Mouse (Mus musculus): ENCODE data around the gene Fgfbp3. TPM values are rescaled to one million over a fixed set of nuclear protein-coding genes. Genes with fewer than 3 reads are reported as not detected.
"Not testable (repeated sequence)": the region's sequence is repeated elsewhere in the genome, so short reads cannot be mapped to it uniquely, and the experiment has no call there.

Gene Fgfbp3
- polyA plus RNA-seq, 1 experiment from 2014 or later: 25.1 TPM

DNA sequence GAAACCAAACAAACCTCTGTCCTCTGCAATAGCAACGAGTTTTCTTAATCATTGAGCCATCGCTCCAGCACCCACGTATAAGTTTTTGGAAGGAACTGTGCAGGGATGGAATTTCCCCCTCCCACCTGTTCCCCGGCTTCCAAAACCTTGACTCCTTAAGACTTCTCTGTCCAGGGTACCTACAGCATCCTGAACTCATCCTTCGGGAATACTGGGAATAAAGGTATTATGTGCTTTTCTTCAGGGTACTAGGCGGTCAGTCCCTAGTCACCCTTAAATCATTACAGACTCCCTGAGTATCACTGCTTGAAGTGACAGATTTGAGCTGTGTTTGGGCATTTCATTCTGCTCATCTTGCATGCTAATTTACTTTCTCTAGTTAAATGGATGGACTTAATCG is 16.0 kb downstream of the Fgfbp3 start:
- peaks cover 22% of the 10 kb centered on the region for H3K4me1 ChIP-seq (replicated peaks)
- no peak for DNase-seq (ENCODE audit: low spot score)
- 45% methylated on average over 7 of the region's 7 CpGs for WGBS
- peak overlapping the region; percentile 91 for H3K27ac ChIP-seq
- H3K36me3 ChIP-seq: no peaks in the 10 kb centered on the region
- 0 out of 2 replicates have a peak, but pooled peaks cover 5% of the 10 kb centered on the region for H3K9me3 ChIP-seq
- H3K4me3 ChIP-seq: peak overlapping the region; percentile 59
- H3K27me3 ChIP-seq (ENCODE audit: insufficient read depth, poor library complexity, severe bottlenecking): no peaks in the 10 kb centered on the region

DNA sequence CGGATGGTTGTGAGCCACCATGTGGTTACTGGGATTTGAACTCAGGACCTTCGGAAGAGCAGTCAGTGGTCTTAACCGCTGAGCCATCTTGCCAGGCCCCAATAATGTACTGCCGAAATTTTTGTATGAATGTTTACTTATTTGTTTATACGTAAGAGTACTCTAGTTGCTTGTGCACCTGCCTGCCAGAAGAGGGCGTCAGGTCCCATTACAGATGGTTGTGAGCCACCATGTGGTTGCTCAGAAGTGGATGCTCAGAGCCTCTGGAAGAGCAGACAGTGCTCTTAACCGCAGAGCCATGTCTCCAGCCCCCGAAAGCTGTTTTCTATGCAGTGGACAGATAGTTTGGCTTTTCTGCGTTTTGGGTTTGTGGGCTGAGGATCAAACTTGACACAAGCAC is 21.6 kb downstream of the Fgfbp3 start:
- H3K27me3 ChIP-seq (ENCODE audit: insufficient read depth, poor library complexity, severe bottlenecking): no peaks in the 10 kb centered on the region
- DNase-seq (ENCODE audit: low spot score): peak; percentile 47
- H3K27ac ChIP-seq: peak overlapping the region; percentile 35; the same call in 1 of the 2 replicates
- H3K4me1 ChIP-seq (replicated peaks): peaks cover 30% of the 10 kb centered on the region
- H3K36me3 ChIP-seq: peaks cover 23% of the 10 kb centered on the region
- 44% methylated on average over 9 of the region's 9 CpGs for WGBS
- no peak overlapping the region for H3K4me3 ChIP-seq
- no peaks in the 10 kb centered on the region for H3K9me3 ChIP-seq

DNA sequence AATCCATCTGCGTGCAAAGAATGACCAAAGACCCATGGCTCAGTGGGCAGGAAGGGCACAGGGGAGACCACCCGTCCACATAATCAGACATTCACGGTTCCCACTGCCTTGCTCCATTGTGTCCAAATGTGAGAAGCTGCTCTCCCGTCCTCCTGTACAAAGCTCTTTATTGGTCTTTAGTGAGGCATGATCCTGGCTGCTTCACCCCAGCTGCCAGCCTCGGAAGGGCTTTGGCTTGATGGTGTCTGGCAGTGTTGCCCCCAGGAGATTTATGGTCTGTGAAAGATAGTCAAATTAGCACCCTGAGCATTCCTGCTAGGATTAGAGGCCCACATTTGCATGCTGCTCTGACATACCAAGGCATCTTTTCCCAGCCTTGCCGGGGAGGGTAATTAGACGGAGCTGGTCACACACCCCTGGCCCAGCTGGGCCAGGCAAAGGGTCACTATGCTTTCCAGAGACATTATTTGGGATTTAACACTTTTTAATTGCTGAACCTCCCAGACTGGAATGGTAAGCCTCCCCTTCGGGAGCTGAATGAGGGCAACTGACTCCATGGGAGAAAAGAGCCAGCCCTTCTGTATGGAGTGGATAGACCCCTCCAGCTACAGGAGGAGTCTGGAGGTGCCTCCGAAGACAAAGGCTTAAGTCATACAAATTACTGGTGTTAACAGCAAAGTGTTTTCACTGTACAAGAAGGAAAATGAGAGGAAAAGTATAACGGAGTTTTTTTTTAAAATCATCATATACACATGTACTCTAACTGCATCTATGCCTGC is 22.4 kb downstream of the Fgfbp3 start:
- peak; percentile 68 for DNase-seq (ENCODE audit: low spot score)
- Histone ChIP-seq H3K27ac (peak overlapping the region; percentile 83), H3K4me3 (peak overlapping the region; percentile 16; the same call in 1 of the 2 replicates), H3K36me3 (peaks cover 31% of the 10 kb centered on the region), H3K9me3 (no peaks in the 10 kb centered on the region), H3K4me1 (replicated peaks) (peaks cover 30% of the 10 kb centered on the region), H3K27me3 (ENCODE audit: insufficient read depth, poor library complexity, severe bottlenecking) (no peaks in the 10 kb centered on the region)
- WGBS: 13% methylated on average over 10 of the region's 10 CpGs

DNA sequence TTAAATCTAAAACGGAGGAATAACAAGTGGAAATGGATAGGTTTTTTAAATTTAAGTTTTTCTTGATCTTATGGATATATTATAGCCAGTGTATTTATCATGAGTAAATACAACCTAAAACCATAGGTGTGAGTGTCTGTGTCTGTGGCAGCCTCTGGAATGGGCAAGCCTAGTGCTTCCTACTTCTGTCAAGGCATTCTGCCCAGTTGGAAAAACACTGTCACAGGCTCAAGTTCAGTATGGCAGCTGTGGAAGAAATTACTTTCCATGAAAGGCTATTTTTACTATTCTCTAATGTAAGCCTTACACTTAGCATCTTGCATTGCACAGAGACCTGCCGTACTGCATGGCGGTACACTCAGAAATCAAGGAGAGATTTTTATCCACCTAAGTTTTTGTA is 27.7 kb downstream of the Fgfbp3 start:
- WGBS: 96% methylated on average over 3 of the region's 3 CpGs
- Histone ChIP-seq H3K27ac (no peak overlapping the region), H3K4me3 (no peak overlapping the region), H3K4me1 (replicated peaks) (peaks cover 18% of the 10 kb centered on the region), H3K36me3 (peaks cover 83% of the 10 kb centered on the region), H3K27me3 (ENCODE audit: insufficient read depth, poor library complexity, severe bottlenecking) (no peaks in the 10 kb centered on the region), H3K9me3 (no peaks in the 10 kb centered on the region)
- DNase-seq (ENCODE audit: low spot score): no peak

DNA sequence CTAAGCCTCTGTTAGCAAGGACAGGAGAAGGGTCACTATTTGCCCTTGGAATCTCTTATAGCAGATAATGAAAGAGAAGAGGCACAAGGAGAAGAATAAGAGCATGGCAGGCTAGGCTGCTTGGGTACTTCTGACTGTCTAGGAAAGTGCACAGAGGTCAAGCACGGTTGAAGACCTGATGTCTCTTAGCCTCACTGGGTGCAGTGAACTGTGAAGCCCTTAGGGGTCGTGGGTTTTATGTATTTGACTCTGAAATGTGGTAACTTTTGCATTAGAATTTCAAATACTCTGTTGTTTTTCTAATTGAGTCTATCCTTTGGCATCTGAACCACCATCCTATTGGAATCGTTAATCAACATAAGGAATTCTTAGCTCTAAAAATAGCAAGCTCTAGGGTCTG is 31.7 kb downstream of the Fgfbp3 start:
- DNase-seq (ENCODE audit: low spot score): no peak
- Histone ChIP-seq H3K4me3 (no peak overlapping the region), H3K9me3 (no peaks in the 10 kb centered on the region), H3K27ac (no peak overlapping the region), H3K27me3 (ENCODE audit: insufficient read depth, poor library complexity, severe bottlenecking) (no peaks in the 10 kb centered on the region), H3K36me3 (peaks cover 99% of the 10 kb centered on the region), H3K4me1 (replicated peaks) (0 out of 2 replicates have a peak, but pooled peaks cover 4% of the 10 kb centered on the region)
- 51% methylated on average over 3 of the region's 3 CpGs for WGBS

DNA sequence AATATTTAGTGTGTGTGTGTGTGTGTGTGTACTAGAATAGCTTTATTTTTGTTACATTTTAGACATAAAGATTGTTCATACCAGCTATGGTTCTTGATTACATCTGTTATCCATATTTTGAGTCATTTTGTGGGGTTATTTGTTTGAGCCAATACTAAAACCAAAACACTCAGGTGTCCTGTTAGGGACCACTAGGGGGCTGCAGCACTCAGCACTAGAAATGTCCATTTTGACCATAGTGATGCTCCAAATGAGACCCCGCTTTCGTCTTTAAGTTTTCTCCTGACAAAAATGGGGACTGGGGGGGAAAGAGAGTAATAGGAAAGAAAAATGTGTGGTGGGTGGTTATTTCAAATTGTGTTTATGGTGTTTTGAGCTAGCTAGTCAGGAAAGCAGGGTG is 33.1 kb downstream of the Fgfbp3 start:
- WGBS: 86% methylated on average over 2 of the region's 2 CpGs
- H3K9me3 ChIP-seq: no peaks in the 10 kb centered on the region
- H3K4me1 ChIP-seq (replicated peaks): 0 out of 2 replicates have a peak, but pooled peaks cover 4% of the 10 kb centered on the region
- H3K36me3 ChIP-seq: peaks cover 99% of the 10 kb centered on the region
- DNase-seq (ENCODE audit: low spot score): no peak
- no peaks in the 10 kb centered on the region for H3K27me3 ChIP-seq (ENCODE audit: insufficient read depth, poor library complexity, severe bottlenecking)
- H3K4me3 ChIP-seq: no peak overlapping the region
- H3K27ac ChIP-seq: no peak overlapping the region

DNA sequence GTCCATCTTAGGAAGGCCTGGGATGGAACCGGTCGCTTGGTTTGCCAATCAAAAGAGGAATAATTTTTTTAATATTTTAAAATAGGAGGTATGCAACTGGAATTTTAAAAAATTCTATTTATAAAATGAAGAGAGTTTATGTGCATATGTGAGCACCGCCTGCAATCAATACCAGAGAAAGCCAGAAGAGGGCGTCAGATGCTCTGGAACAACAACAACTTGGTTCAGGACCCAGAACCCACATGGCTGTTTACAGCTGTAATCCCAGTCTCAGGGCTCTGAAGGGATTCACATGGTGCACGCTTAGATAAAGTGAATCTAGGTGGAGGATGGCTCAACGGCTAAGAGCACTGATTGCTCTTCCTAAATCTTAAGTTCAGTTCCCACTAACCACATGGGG is 36.3 kb downstream of the Fgfbp3 start:
- WGBS: 80% methylated on average over 6 of the region's 6 CpGs
- H3K36me3 ChIP-seq: peaks cover 99% of the 10 kb centered on the region

DNA sequence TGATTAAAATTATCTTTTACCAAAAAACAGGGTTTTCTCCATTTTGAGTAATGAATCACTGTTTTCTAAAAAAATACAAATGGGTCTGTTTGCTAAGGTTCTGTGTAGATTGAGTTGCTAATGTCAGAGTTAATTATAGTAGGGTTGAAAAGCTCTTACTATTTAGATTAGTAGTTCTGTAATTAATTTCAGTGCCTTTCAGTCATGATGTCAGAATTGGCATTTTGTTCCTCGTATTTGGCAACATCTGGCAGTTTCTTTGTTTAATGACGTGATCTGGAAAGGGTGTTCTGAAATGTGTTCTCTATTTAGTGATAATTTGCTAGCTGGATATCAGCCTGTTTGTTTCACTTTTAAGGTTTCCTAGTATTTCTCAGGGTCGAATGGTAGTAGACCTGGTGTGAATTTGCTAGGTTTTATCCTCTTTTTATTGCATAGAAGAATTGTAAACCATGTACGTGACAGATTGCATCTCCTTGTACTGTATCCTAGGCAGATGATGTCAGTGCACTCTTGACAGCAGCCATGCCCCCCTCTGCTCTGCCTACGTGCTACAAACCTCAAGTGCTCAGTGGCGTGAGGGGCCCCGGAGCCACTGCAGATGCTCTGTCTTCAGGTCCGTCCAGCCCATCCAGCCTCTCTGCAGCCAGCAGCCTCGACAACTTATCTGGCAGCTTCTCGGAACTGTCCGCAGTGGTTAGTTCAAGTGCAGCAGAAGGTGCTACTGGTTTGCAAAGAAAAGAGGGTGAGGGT is 40.5 kb downstream of the Fgfbp3 start:
- Histone ChIP-seq H3K4me3 (no peak overlapping the region), H3K27ac (no peak overlapping the region), H3K27me3 (ENCODE audit: insufficient read depth, poor library complexity, severe bottlenecking) (no peaks in the 10 kb centered on the region), H3K9me3 (no peaks in the 10 kb centered on the region), H3K36me3 (peaks cover 100% of the 10 kb centered on the region), H3K4me1 (replicated peaks) (no peaks in the 10 kb centered on the region)
- 87% methylated on average over 11 of the region's 11 CpGs for WGBS
- no peak for DNase-seq (ENCODE audit: low spot score)

More for the DNA sequence above, 36.3 kb downstream of the Fgfbp3 start:
- peak; percentile 43 for DNase-seq (ENCODE audit: low spot score)
- Histone ChIP-seq H3K27ac (no peak overlapping the region), H3K27me3 (ENCODE audit: insufficient read depth, poor library complexity, severe bottlenecking) (no peaks in the 10 kb centered on the region), H3K4me3 (no peak overlapping the region), H3K4me1 (replicated peaks) (0 out of 2 replicates have a peak, but pooled peaks cover 4% of the 10 kb centered on the region), H3K9me3 (no peaks in the 10 kb centered on the region)

DNA sequence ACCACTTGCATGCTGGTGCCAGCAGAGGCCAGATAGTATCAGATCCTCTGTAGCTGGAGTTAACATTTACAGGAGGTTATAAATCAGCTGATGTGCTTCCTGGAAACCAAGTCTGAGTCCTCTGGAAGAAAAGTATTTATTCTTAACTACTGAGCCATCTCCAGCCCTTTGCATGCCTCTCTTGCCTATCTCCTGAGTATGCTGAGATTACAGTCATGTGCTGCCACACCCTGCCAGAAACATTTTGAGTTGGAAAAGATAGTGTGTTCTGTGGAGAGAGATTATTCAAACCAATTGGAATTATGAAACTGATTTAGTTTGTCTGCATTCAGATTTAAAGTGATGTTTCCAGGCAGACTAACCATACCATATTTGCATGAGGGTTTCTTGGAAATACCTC is 42.1 kb downstream of the Fgfbp3 start:
- Histone ChIP-seq H3K27ac (no peak overlapping the region), H3K4me1 (replicated peaks) (no peaks in the 10 kb centered on the region), H3K9me3 (no peaks in the 10 kb centered on the region), H3K4me3 (no peak overlapping the region), H3K27me3 (ENCODE audit: insufficient read depth, poor library complexity, severe bottlenecking) (no peaks in the 10 kb centered on the region), H3K36me3 (peaks cover 100% of the 10 kb centered on the region)
- no peak for DNase-seq (ENCODE audit: low spot score)

DNA sequence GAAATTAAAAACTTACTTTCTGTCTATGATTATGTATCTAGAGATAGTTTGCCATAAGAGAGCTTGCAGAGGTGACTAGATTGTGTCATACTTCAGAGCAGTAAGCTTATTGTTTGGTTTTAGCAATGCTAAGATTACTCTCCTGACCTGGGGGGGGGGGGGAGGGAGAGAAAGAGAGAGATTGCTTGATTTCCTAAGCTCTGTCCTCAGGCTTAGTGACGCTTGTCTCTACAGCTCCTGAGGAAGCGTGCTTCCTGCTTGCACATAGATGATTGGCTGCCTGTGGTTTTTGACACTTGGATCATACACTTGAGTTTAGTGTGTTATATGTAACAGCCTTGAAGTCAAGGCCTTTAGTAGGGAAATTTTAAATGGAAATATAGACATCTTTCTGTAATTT is 44.8 kb downstream of the Fgfbp3 start:
- Histone ChIP-seq H3K9me3 (no peaks in the 10 kb centered on the region), H3K27ac (no peak overlapping the region), H3K27me3 (ENCODE audit: insufficient read depth, poor library complexity, severe bottlenecking) (no peaks in the 10 kb centered on the region), H3K4me3 (no peak overlapping the region), H3K4me1 (replicated peaks) (no peaks in the 10 kb centered on the region), H3K36me3 (peaks cover 100% of the 10 kb centered on the region)
- no peak for DNase-seq (ENCODE audit: low spot score)
- WGBS: 87% methylated on average over 2 of the region's 2 CpGs

DNA sequence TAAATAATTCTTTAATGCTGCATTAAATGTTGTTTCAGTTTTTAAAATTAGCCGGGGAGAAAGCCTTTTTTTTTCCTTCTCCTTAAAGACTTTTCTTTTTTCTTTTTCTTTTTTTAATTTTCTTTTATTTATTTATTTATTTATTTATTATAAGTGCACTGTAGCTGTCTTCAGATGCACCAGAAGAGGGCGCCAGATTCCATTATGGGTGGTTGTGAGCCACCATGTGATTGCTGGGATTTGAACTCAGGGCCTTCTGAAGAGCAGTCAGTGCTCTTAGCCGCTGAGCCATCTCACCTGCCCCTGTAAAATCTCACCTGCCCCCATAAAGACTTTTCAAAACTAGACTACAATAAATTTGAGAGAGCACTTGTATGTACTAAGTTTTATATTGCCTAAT is 50.7 kb downstream of the Fgfbp3 start:
- H3K27ac ChIP-seq; H3K4me3 ChIP-seq; H3K9me3 ChIP-seq; H3K4me1 ChIP-seq (replicated peaks); H3K27me3 ChIP-seq (ENCODE audit: insufficient read depth, poor library complexity, severe bottlenecking); DNase-seq (ENCODE audit: low spot score): not testable (repeated sequence)
- 83% methylated on average over 3 of the region's 3 CpGs for WGBS
- peaks cover 98% of the 10 kb centered on the region for H3K36me3 ChIP-seq
